Comparison of ENCODE assay signal across 20 mouse cellular contexts in genomic region chr10:67071389-67071788, GRCm38 (mm10). TPM values are rescaled to one million over a fixed set of nuclear protein-coding genes. Genes with fewer than 3 reads are reported as not detected.
A peak's percentile ranks its signal among the peaks of the same experiment; 100 is the strongest.
DNase-seq lines count a peak whose midpoint lies in the region; ATAC-seq and TF ChIP-seq lines count a peak whose summit lies in the region.
"Had no signal": no experiment of that assay in that cellular context is flagged by ENCODE, and none has a peak within 500 bp of the region (broad histone marks: within the 10 kb centered on the region; RNA-seq: fewer than 3 reads in every experiment).

No protein-coding gene starts in this region.

- DNase-seq in kidney, postnatal 0 days (ENCODE audit: low spot score) = no peak
- DNase-seq in kidney, postnatal 4 days = no peak
- DNase-seq in spleen, adult 2 months (ENCODE audit: low read depth in 1 of 2, low spot score in 2 of 2) = no peak
- no peak for DNase-seq in spleen, postnatal 10 days (ENCODE audit: low spot score in 2 of 2)
- peak; percentile 70 for DNase-seq in Muller cell, postnatal 12 days (ENCODE audit: inconsistent ontology term)
- DNase-seq in layer of hippocampus, adult 18-20 months (ENCODE audit: low spot score in 2 of 2) = no peak
- DNase-seq: cerebellum, adult 18-20 months; gastrocnemius, postnatal 36 days; kidney, adult 8-10 months; kidney, postnatal 36 days; layer of hippocampus, postnatal 36 days; right cerebral cortex, postnatal 25 days had no signal

- no peak overlapping the region for H3K4me3 ChIP-seq in kidney, postnatal 0 days (replicated peaks; ENCODE audit: low read depth, low read length)
- H3K4me3 ChIP-seq in spleen, adult 2 months (ENCODE audit: extremely low read depth, insufficient read depth, insufficient read length) = no peak overlapping the region
- H3K4me3 ChIP-seq in small intestine, adult 2 months (ENCODE audit: low read depth, low read length) = no peak overlapping the region
- no peak overlapping the region for H3K4me3 ChIP-seq in forebrain, embryonic 15.5 days
- H3K4me3 ChIP-seq: embryonic facial prominence, embryonic 12.5 days; heart, embryonic 13.5 days; limb, embryonic 10.5 days; midbrain, embryonic 12.5 days; neural tube, embryonic 13.5 days had no signal

- H3K4me1 ChIP-seq in kidney, postnatal 0 days (replicated peaks; ENCODE audit: insufficient read depth, low read length) = no peaks in the 10 kb centered on the region
- H3K4me1 ChIP-seq in spleen, adult 2 months (ENCODE audit: control insufficient read depth, insufficient read depth, insufficient read length) = peaks cover 18% of the 10 kb centered on the region
- H3K4me1 ChIP-seq in small intestine, adult 2 months (ENCODE audit: control insufficient read depth, insufficient read depth, insufficient read length, low read length) = peaks cover 5% of the 10 kb centered on the region; the same call in 1 of the 2 replicates
- H3K4me1 ChIP-seq in forebrain, embryonic 15.5 days = peaks cover 8% of the 10 kb centered on the region
- H3K4me1 ChIP-seq: embryonic facial prominence, embryonic 12.5 days; limb, embryonic 10.5 days had no signal

- ATAC-seq in kidney, postnatal 0 days (replicated peaks; ENCODE audit: low FRiP score, low read depth) = no peak
- ATAC-seq in forebrain, embryonic 15.5 days (replicated peaks) = no peak

- 48% methylated on average over 4 of the region's 4 CpGs for WGBS in kidney, postnatal 0 days
- 36% methylated on average over 4 of the region's 4 CpGs for WGBS in spleen, adult 2 months
- WGBS in small intestine, adult 2 months = 66% methylated on average over 4 of the region's 4 CpGs
- WGBS in forebrain, embryonic 15.5 days = 76% methylated on average over 4 of the region's 4 CpGs

- no peak for TF ChIP-seq CTCF in kidney, postnatal 0 days (IDR thresholded peaks at IDR 0.05; ENCODE audit: low read depth)
- TF ChIP-seq CTCF in spleen, adult 2 months (IDR thresholded peaks at IDR 0.05; ENCODE audit: extremely low read depth, insufficient read depth, insufficient read length, insufficient replicate concordance) = no peak
- no peak for TF ChIP-seq CTCF in small intestine, adult 2 months (IDR thresholded peaks at IDR 0.05; ENCODE audit: extremely low read depth, insufficient read length, insufficient replicate concordance, low read depth, low read length)

- no peak overlapping the region for H3K4me2 ChIP-seq in kidney, postnatal 0 days (ENCODE audit: low read length)
- no peak overlapping the region for H3K4me2 ChIP-seq in forebrain, embryonic 15.5 days (replicated peaks)
- H3K4me2 ChIP-seq: embryonic facial prominence, embryonic 12.5 days; heart, embryonic 13.5 days; midbrain, embryonic 12.5 days; neural tube, embryonic 13.5 days had no signal

- H3K36me3 ChIP-seq in kidney, postnatal 0 days (ENCODE audit: insufficient read depth, low read length) = no peaks in the 10 kb centered on the region
- no peaks in the 10 kb centered on the region for H3K36me3 ChIP-seq in spleen, adult 2 months (ENCODE audit: control insufficient read depth, insufficient read depth, low read length)
- no peaks in the 10 kb centered on the region for H3K36me3 ChIP-seq in small intestine, adult 2 months (ENCODE audit: control insufficient read depth, insufficient read depth, low read length)
- H3K36me3 ChIP-seq in forebrain, embryonic 15.5 days = no peaks in the 10 kb centered on the region
- H3K36me3 ChIP-seq: embryonic facial prominence, embryonic 12.5 days; neural tube, embryonic 13.5 days had no signal

- TF ChIP-seq POLR2A in spleen, adult 2 months (IDR thresholded peaks at IDR 0.05; ENCODE audit: low read depth, low read length) = no peak
- no peak for TF ChIP-seq POLR2A in small intestine, adult 2 months (IDR thresholded peaks at IDR 0.05; ENCODE audit: low read depth, low read length)

- 0 out of 2 replicates have a peak overlapping the region, but pooled peaks have one; percentile 25 for H3K27ac ChIP-seq in kidney, postnatal 0 days
- H3K27ac ChIP-seq in spleen, adult 2 months (ENCODE audit: insufficient read depth, low read length) = peak overlapping the region; percentile 43; the same call in 1 of the 2 replicates
- peak overlapping the region; percentile 6; the same call in 1 of the 2 replicates for H3K27ac ChIP-seq in small intestine, adult 2 months (ENCODE audit: insufficient read depth, low read depth, low read length)
- H3K27ac ChIP-seq in forebrain, embryonic 15.5 days (replicated peaks) = no peak overlapping the region
- H3K27ac ChIP-seq: embryonic facial prominence, embryonic 12.5 days; heart, embryonic 13.5 days; limb, embryonic 10.5 days; liver, embryonic 14.5 days; midbrain, embryonic 12.5 days; neural tube, embryonic 13.5 days had no signal

- H3K27me3 ChIP-seq in kidney, postnatal 0 days (ENCODE audit: insufficient read depth, low read length) = no peaks in the 10 kb centered on the region
- H3K27me3 ChIP-seq in spleen, adult 2 months (ENCODE audit: control insufficient read depth, insufficient read depth, low read length) = no peaks in the 10 kb centered on the region
- no peaks in the 10 kb centered on the region for H3K27me3 ChIP-seq in small intestine, adult 2 months (ENCODE audit: control insufficient read depth, insufficient read depth, low read length)
- no peaks in the 10 kb centered on the region for H3K27me3 ChIP-seq in forebrain, embryonic 15.5 days
- H3K27me3 ChIP-seq: embryonic facial prominence, embryonic 12.5 days; heart, embryonic 13.5 days; midbrain, embryonic 12.5 days; neural tube, embryonic 13.5 days had no signal

- no peaks in the 10 kb centered on the region for H3K9me3 ChIP-seq in kidney, postnatal 0 days (replicated peaks; ENCODE audit: low read length)
- H3K9me3 ChIP-seq in forebrain, embryonic 15.5 days = no peaks in the 10 kb centered on the region
- H3K9me3 ChIP-seq: heart, embryonic 13.5 days; limb, embryonic 10.5 days; neural tube, embryonic 13.5 days had no signal

- H3K9ac ChIP-seq in kidney, postnatal 0 days (ENCODE audit: low read depth, low read length) = no peak overlapping the region
- H3K9ac ChIP-seq in forebrain, embryonic 15.5 days (replicated peaks) = no peak overlapping the region
- H3K9ac ChIP-seq: embryonic facial prominence, embryonic 12.5 days; heart, embryonic 13.5 days; liver, embryonic 14.5 days; midbrain, embryonic 12.5 days; neural tube, embryonic 13.5 days had no signal

RNA-seq across cellular contexts. Expression of gene Jmjd1c, which starts 24.5 kb away (rescaled TPM):
- polyA plus RNA-seq in kidney, postnatal 0 days (2015; fragmentation: Nextera tagmentation; extraction: Ambion mirVana) = 35.2 and 40.8 TPM in 2 replicates
- polyA plus RNA-seq in spleen, adult 2 months (2012; rRNA removed) = 14.4 and 16.0 TPM in 2 replicates
- polyA plus RNA-seq in small intestine, adult 2 months (2012; rRNA removed) = 8.6 and 22.7 TPM in 2 replicates
- total RNA-seq in layer of hippocampus, adult 18-20 months (2021) = 100 to 1,000 TPM in 1 of 2 experiments, 10 to 100 TPM in 1; 86.0 to 101 TPM
- polyA plus RNA-seq in forebrain, embryonic 15.5 days (2015; fragmentation: Nextera tagmentation; extraction: Ambion mirVana) = 64.1 and 65.2 TPM in 2 replicates

RNA-seq across cellular contexts. Expression of gene Reep3, which starts 25.4 kb away (rescaled TPM):
- polyA plus RNA-seq in kidney, postnatal 0 days (2015; fragmentation: Nextera tagmentation; extraction: Ambion mirVana) = 44.7 and 50.9 TPM in 2 replicates
- polyA plus RNA-seq in spleen, adult 2 months (2012; rRNA removed) = 8.6 and 9.0 TPM in 2 replicates
- 7.8 and 16.4 TPM in 2 replicates for polyA plus RNA-seq in small intestine, adult 2 months (2012; rRNA removed)
- total RNA-seq in layer of hippocampus, adult 18-20 months (2021) = 10 to 100 TPM; 18.0 to 20.6 TPM
- polyA plus RNA-seq in forebrain, embryonic 15.5 days (2015; fragmentation: Nextera tagmentation; extraction: Ambion mirVana) = 36.6 and 37.0 TPM in 2 replicates
